16 mouse cellular contexts compared by ENCODE assay signal in genomic region chr1:54707888-54708565, GRCm38 (mm10).
DNase-seq lines count a peak whose midpoint lies in the region; ATAC-seq lines count a peak whose summit lies in the region.
"Had no signal": no experiment of that assay in that cellular context is flagged by ENCODE, and none has a peak within 500 bp of the region (broad histone marks: within the 10 kb centered on the region; RNA-seq: fewer than 3 reads in every experiment).

No protein-coding gene starts in this region.

- H3K36me3 ChIP-seq in midbrain, embryonic 12.5 days: no peaks in the 10 kb centered on the region
- no peaks in the 10 kb centered on the region for H3K36me3 ChIP-seq in midbrain, embryonic 10.5 days
- H3K36me3 ChIP-seq in forebrain, embryonic 16.5 days (ENCODE audit: control insufficient read depth, insufficient read depth): no peaks in the 10 kb centered on the region
- H3K36me3 ChIP-seq in heart, embryonic 11.5 days (ENCODE audit: control insufficient read depth, insufficient read depth, low read length): no peaks in the 10 kb centered on the region

- no peak for DNase-seq in midbrain, embryonic 10.5 days (ENCODE audit: low spot score)
- peak; percentile 26 for DNase-seq in layer of hippocampus, adult 9-10 months (ENCODE audit: low spot score)
- peak; percentile 42 for DNase-seq in retina, postnatal 1 day
- DNase-seq in heart, adult 9 months (ENCODE audit: low spot score in 2 of 2): no peak
- DNase-seq: adrenal gland, postnatal 36 days; cerebellum, adult 2 months; heart, adult 2 months; heart, postnatal 4 days; kidney, adult 9 months; liver, embryonic 13.5 days; right cerebral cortex, postnatal 25 days; thymus, adult 2 months had no signal

- 0 out of 2 replicates have a peak overlapping the region, but pooled peaks have one; percentile 47 for H3K27ac ChIP-seq in midbrain, embryonic 12.5 days (replicated peaks)
- H3K27ac ChIP-seq in midbrain, embryonic 10.5 days (replicated peaks): no peak overlapping the region
- peak overlapping the region; percentile 80 for H3K27ac ChIP-seq in forebrain, embryonic 16.5 days (ENCODE audit: low read length)
- no peak overlapping the region for H3K27ac ChIP-seq in heart, embryonic 11.5 days (ENCODE audit: low read depth, low read length)
- H3K27ac ChIP-seq: heart, adult 2 months; limb, embryonic 10.5 days; liver, embryonic 13.5 days had no signal

- 72% methylated on average over 8 of the region's 8 CpGs for WGBS in midbrain, embryonic 12.5 days
- WGBS in midbrain, embryonic 10.5 days: 92% methylated on average over 8 of the region's 8 CpGs
- whole genome bisulfite sequencing in forebrain, embryonic 16.5 days: 26% methylated on average over 8 of the region's 8 CpGs
- 85% methylated on average over 8 of the region's 8 CpGs for WGBS in heart, embryonic 11.5 days (ENCODE audit: insufficient replicate concordance)

- no peak overlapping the region for H3K4me3 ChIP-seq in midbrain, embryonic 12.5 days
- no peak overlapping the region for H3K4me3 ChIP-seq in midbrain, embryonic 10.5 days
- H3K4me3 ChIP-seq in forebrain, embryonic 16.5 days (replicated peaks; ENCODE audit: low read length): no peak overlapping the region
- no peak overlapping the region for H3K4me3 ChIP-seq in heart, embryonic 11.5 days (ENCODE audit: low read depth, low read length)
- H3K4me3 ChIP-seq: heart, adult 2 months; limb, embryonic 10.5 days; liver, embryonic 13.5 days had no signal

- no peaks in the 10 kb centered on the region for H3K9me3 ChIP-seq in midbrain, embryonic 12.5 days
- no peaks in the 10 kb centered on the region for H3K9me3 ChIP-seq in midbrain, embryonic 10.5 days (replicated peaks)
- no peaks in the 10 kb centered on the region; the same call in 1 of the 2 replicates for H3K9me3 ChIP-seq in forebrain, embryonic 16.5 days (ENCODE audit: control insufficient read depth, low read length)
- no peaks in the 10 kb centered on the region for H3K9me3 ChIP-seq in heart, embryonic 11.5 days (replicated peaks; ENCODE audit: control insufficient read depth, low read length)
- H3K9me3 ChIP-seq: limb, embryonic 10.5 days; liver, embryonic 13.5 days had no signal

- H3K4me2 ChIP-seq in midbrain, embryonic 12.5 days (replicated peaks): no peak overlapping the region
- H3K4me2 ChIP-seq in forebrain, embryonic 16.5 days (ENCODE audit: low read length): no peak overlapping the region
- no peak overlapping the region for H3K4me2 ChIP-seq in heart, embryonic 11.5 days
- H3K4me2 ChIP-seq: liver, embryonic 13.5 days had no signal

- ATAC-seq in midbrain, embryonic 12.5 days (ENCODE audit: low FRiP score, low read depth): 0 out of 2 replicates have a peak, but pooled peaks have one; percentile 28
- peak; percentile 92 for ATAC-seq in forebrain, embryonic 16.5 days
- ATAC-seq in heart, embryonic 11.5 days (replicated peaks; ENCODE audit: insufficient number of reproducible peaks, low FRiP score, low TSS enrichment): no peak

- no peaks in the 10 kb centered on the region for H3K27me3 ChIP-seq in midbrain, embryonic 12.5 days
- H3K27me3 ChIP-seq in midbrain, embryonic 10.5 days (ENCODE audit: low read depth, poor library complexity, severe bottlenecking): no peaks in the 10 kb centered on the region
- H3K27me3 ChIP-seq in forebrain, embryonic 16.5 days (replicated peaks; ENCODE audit: control insufficient read depth, insufficient read depth, low read length): no peaks in the 10 kb centered on the region
- no peaks in the 10 kb centered on the region for H3K27me3 ChIP-seq in heart, embryonic 11.5 days (ENCODE audit: control insufficient read depth, insufficient read depth, low read length)
- H3K27me3 ChIP-seq: liver, embryonic 13.5 days had no signal

- H3K4me1 ChIP-seq in midbrain, embryonic 12.5 days: peaks cover 4% of the 10 kb centered on the region; the same call in 1 of the 2 replicates
- H3K4me1 ChIP-seq in midbrain, embryonic 10.5 days: no peaks in the 10 kb centered on the region
- H3K4me1 ChIP-seq in forebrain, embryonic 16.5 days (replicated peaks; ENCODE audit: control insufficient read depth, insufficient read depth, low read length): peaks cover 22% of the 10 kb centered on the region
- H3K4me1 ChIP-seq in heart, embryonic 11.5 days (ENCODE audit: control insufficient read depth, insufficient read depth, low read length): peaks cover 14% of the 10 kb centered on the region
- H3K4me1 ChIP-seq: liver, embryonic 13.5 days had no signal

- no peak overlapping the region for H3K9ac ChIP-seq in midbrain, embryonic 12.5 days (replicated peaks)
- H3K9ac ChIP-seq in forebrain, embryonic 16.5 days (replicated peaks; ENCODE audit: low read depth, low read length): no peak overlapping the region
- no peak overlapping the region for H3K9ac ChIP-seq in heart, embryonic 11.5 days (ENCODE audit: low read depth, low read length)
- H3K9ac ChIP-seq: liver, embryonic 13.5 days had no signal

Comparison
In these comparisons a context has a peak if more than half of its experiments do, and no peak if none do; other contexts are left out.
1. H3K27ac ChIP-seq: peak in midbrain, embryonic 12.5 days (single experiment) and forebrain, embryonic 16.5 days (single experiment); none in midbrain, embryonic 10.5 days (single experiment) and heart, embryonic 11.5 days (single experiment).
2. DNase-seq: peak in layer of hippocampus, adult 9-10 months (single experiment) and retina, postnatal 1 day (single experiment); none in midbrain, embryonic 10.5 days (single experiment) and heart, adult 9 months (0 of 2).